Mouse (Mus musculus): ENCODE results near the gene Bhlhe41. TPM values are rescaled to one million over a fixed set of nuclear protein-coding genes. Genes with fewer than 3 reads are reported as not detected.
A peak's percentile ranks its signal among the peaks of the same experiment; 100 is the strongest.

Gene Bhlhe41
- polyA plus RNA-seq, 1 experiment from 2014 or later = 1.3 TPM

DNA sequence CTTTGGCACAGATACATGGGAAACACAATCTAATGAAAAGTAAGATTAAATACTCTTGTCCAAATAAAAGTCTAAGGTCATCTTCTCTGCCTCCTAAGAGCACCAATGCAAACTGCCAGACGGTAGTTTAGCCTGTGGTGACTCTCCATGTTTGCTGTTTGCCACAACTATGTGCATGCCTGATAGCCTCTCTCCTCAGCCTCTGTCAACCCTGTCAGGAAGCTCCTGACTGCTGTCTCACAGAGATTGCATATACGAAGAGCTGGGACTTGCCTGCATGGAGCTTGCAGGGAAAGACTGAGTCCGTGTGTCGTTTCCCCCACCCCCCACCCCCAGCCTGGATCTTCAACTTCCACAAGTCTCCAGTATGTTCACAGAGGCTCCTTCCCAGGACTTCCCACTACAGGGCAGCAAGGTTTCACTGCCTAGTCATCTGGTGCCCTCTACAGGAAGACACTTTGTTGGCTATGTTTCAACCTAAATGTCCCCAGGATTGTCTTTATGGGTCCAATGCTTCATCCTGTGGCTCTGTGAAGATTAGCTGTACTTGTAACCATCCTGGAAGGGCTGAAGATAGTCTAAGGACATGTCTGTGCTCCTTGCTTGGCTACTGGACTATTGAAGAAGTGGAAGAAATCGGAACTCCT is 41.6 kb downstream of the Bhlhe41 start:
- H3K36me3 ChIP-seq = no peaks in the 10 kb centered on the region
- H3K9me3 ChIP-seq = no peaks in the 10 kb centered on the region
- no peak overlapping the region for H3K4me3 ChIP-seq (replicated peaks)
- no peak overlapping the region for H3K27ac ChIP-seq
- no peak overlapping the region for H3K9ac ChIP-seq
- 43% methylated on average over 5 of the region's 5 CpGs for WGBS
- no peaks in the 10 kb centered on the region for H3K4me1 ChIP-seq (replicated peaks)
- 0 out of 2 replicates have a peak, but pooled peaks have one; percentile 41 for ATAC-seq
- no peaks in the 10 kb centered on the region for H3K27me3 ChIP-seq (replicated peaks)
- no peak overlapping the region for H3K4me2 ChIP-seq (replicated peaks)

DNA sequence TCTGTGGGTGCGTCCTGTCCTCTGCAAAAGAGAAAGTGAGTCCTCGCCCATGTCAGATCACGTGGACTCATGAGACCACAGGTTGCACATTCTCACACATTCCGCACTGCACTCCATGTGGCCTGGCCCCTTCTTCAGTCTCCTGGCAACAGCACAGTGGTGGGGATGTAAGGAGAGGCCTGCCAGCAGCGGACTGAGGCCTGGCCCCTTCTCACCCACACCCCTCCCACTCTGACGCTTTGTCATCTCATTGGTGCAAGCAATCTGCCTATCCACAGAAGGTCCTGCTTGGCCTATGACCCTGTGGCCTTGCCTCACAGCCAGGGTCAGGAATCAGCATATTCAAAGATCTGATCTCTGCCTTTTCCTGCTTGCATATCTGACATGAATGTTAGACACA is 42.3 kb downstream of the Bhlhe41 start:
- Histone ChIP-seq H3K27me3 (replicated peaks) (no peaks in the 10 kb centered on the region), H3K27ac (no peak overlapping the region), H3K4me3 (replicated peaks) (no peak overlapping the region), H3K9ac (no peak overlapping the region), H3K4me1 (replicated peaks) (no peaks in the 10 kb centered on the region), H3K36me3 (no peaks in the 10 kb centered on the region), H3K4me2 (replicated peaks) (no peak overlapping the region), H3K9me3 (no peaks in the 10 kb centered on the region)
- ATAC-seq = peak; percentile 61
- 58% methylated on average over 6 of the region's 6 CpGs for WGBS

DNA sequence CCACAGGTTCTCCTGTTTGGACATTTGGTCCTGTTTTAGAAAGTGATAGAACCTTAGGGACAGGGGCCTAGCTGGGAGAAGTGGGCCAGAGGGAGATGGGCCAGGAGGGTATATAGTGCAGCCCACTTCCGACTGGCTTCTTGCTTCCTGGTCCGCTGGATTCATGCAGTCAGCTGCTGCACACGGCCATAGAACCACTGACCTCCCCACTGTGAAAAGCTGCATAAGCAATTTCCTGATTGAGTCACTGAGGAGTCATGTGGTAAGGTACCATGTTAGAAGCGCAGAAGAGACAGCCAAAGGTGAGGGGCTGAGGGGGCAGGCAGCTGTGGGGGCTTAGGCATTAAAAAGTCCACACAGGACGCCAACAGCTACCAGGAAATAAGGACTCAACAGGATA is 43.1 kb downstream of the Bhlhe41 start:
- Histone ChIP-seq H3K9me3 (no peaks in the 10 kb centered on the region), H3K4me1 (replicated peaks) (no peaks in the 10 kb centered on the region), H3K36me3 (no peaks in the 10 kb centered on the region), H3K9ac (no peak overlapping the region), H3K4me3 (replicated peaks) (no peak overlapping the region), H3K27me3 (replicated peaks) (no peaks in the 10 kb centered on the region), H3K4me2 (replicated peaks) (no peak overlapping the region), H3K27ac (no peak overlapping the region)
- ATAC-seq = no peak
- WGBS = 79% methylated on average over 5 of the region's 5 CpGs

DNA sequence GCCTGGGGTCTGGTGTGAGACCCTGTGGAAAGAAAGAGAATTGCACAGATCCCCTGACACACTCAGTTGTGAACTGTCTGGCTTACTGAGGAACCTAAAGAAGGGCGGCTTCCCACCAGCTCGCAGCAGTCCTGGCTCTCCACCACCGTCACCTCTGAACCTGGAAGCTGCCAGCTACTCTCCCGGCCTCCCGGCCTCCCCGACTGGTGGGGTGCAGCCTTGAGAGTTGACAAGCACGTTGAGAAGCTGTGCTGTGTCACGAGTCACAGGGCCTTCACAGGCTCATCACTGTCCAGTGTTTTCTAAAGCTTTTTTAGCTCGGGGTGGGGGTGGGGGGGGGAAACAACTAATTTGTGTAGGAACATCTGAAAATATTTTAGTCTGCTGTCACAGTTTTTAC is 46.2 kb downstream of the Bhlhe41 start:
- H3K27ac ChIP-seq = no peak overlapping the region
- no peak for ATAC-seq
- 86% methylated on average over 9 of the region's 9 CpGs for WGBS
- no peaks in the 10 kb centered on the region; the same call in 1 of the 2 replicates for H3K36me3 ChIP-seq
- H3K4me2 ChIP-seq (replicated peaks) = no peak overlapping the region
- H3K4me3 ChIP-seq (replicated peaks) = no peak overlapping the region
- H3K9ac ChIP-seq = no peak overlapping the region
- no peaks in the 10 kb centered on the region for H3K4me1 ChIP-seq (replicated peaks)
- no peaks in the 10 kb centered on the region for H3K9me3 ChIP-seq
- no peaks in the 10 kb centered on the region for H3K27me3 ChIP-seq (replicated peaks)

DNA sequence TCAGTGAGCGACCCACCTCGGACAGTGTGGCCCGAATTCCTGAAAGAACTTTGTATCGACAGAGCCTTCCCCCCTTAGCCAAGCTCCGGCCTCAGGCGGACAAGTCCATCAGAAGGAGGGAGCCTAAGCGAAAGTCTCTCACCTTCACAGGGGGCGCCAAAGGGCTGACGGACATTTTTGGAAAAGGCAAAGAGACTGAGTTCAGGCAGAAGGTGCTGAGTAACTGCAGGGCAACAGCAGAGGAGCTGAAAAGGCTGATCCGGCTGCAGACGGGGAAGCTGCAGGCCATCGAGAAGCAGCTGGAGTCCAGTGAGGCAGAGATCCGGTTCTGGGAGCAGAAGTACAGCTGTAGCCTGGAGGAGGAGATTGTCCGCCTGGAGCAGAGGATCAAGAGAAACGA is 50.2 kb downstream of the Bhlhe41 start:
- Histone ChIP-seq H3K4me2 (replicated peaks) (no peak overlapping the region), H3K4me1 (replicated peaks) (no peaks in the 10 kb centered on the region), H3K9ac (no peak overlapping the region), H3K27ac (no peak overlapping the region), H3K36me3 (no peaks in the 10 kb centered on the region; the same call in 1 of the 2 replicates), H3K9me3 (no peaks in the 10 kb centered on the region), H3K27me3 (replicated peaks) (no peaks in the 10 kb centered on the region), H3K4me3 (replicated peaks) (no peak overlapping the region)
- WGBS = 48% methylated on average over 15 of the region's 15 CpGs
- ATAC-seq = no peak

DNA sequence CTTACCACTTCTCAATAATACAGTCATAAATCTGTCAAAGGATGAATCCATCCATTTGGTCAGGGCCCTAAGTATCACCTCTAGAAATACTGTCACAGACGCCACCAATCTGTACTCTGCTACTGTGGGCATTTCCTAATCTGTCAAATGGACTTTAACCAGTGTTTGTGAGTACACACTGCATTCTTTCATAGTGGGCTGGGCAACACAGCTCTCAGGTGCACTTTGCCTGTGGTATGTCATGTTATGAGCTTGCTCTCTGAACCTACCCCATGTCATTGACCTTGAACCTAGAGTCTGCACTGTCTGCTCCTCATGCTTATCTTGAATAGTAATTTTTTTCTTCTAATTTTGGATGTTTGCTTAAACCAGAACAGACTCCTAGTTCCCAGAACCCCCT is 54.2 kb downstream of the Bhlhe41 start:
- Histone ChIP-seq H3K27ac (no peak overlapping the region), H3K9ac (no peak overlapping the region), H3K36me3 (no peaks in the 10 kb centered on the region), H3K4me2 (replicated peaks) (no peak overlapping the region), H3K9me3 (no peaks in the 10 kb centered on the region), H3K4me1 (replicated peaks) (no peaks in the 10 kb centered on the region), H3K4me3 (replicated peaks) (no peak overlapping the region), H3K27me3 (replicated peaks) (no peaks in the 10 kb centered on the region)
- WGBS = 70% methylated on average over 1 of the region's 1 CpGs
- ATAC-seq = peak; percentile 88

DNA sequence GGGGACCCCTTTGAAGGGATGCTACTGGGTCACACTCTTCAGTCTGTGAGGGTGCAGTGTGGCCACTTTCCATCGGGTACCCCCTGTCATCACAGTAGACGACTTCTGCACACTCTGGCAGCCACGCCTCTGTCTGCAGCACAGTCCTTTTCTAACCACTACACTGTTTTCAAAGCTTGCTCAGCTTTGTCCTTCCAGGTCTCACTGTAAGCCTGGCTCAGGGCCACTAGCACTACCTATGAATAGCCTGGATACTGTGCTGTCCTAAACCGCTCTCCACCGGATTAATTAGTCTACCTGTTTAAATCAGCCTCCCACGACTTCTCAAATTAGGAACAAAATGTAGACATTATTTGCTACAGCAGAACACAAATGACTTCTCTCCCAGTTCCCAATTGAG is 55.3 kb downstream of the Bhlhe41 start:
- H3K9ac ChIP-seq = no peak overlapping the region
- no peak overlapping the region for H3K27ac ChIP-seq
- H3K4me1 ChIP-seq (replicated peaks) = no peaks in the 10 kb centered on the region
- no peaks in the 10 kb centered on the region for H3K9me3 ChIP-seq
- no peak overlapping the region for H3K4me3 ChIP-seq (replicated peaks)
- no peaks in the 10 kb centered on the region for H3K36me3 ChIP-seq
- no peaks in the 10 kb centered on the region for H3K27me3 ChIP-seq (replicated peaks)
- no peak overlapping the region for H3K4me2 ChIP-seq (replicated peaks)
- no peak for ATAC-seq
- WGBS = 90% methylated on average over 6 of the region's 6 CpGs

DNA sequence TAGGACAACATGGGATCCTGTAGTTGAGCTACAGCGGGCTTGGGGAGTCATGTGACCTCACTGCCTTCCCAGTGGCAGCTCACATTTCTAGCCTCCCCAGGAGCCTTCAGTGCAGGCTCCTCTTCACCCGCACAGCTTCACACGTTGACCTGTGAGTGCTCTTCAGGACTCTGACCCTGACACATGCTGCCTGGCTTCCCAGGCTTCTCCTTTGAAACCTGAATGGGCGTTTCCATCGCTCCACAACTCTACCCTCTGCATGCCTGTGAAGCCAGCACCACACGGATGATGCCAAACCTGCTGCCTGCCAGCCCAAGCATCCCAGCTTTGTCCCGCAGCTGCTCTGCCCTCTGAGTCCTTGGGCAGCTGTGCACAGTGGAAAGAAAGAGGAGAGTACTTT is 55.8 kb downstream of the Bhlhe41 start:
- no peak overlapping the region for H3K9ac ChIP-seq
- WGBS = 80% methylated on average over 7 of the region's 7 CpGs
- no peaks in the 10 kb centered on the region for H3K27me3 ChIP-seq (replicated peaks)
- ATAC-seq = no peak
- H3K36me3 ChIP-seq = no peaks in the 10 kb centered on the region
- H3K4me2 ChIP-seq (replicated peaks) = no peak overlapping the region
- H3K4me3 ChIP-seq (replicated peaks) = no peak overlapping the region
- no peak overlapping the region for H3K27ac ChIP-seq
- no peaks in the 10 kb centered on the region for H3K9me3 ChIP-seq
- no peaks in the 10 kb centered on the region for H3K4me1 ChIP-seq (replicated peaks)

Other genes starting within 250 kb of the Bhlhe41 start
- not detected in 2 replicates for gene Tuba3b, start 249.8 kb downstream of the Bhlhe41 start, polyA plus RNA-seq (2015; fragmentation: Nextera tagmentation; extraction: Ambion mirVana)
- gene Rassf8, start 118.8 kb downstream of the Bhlhe41 start, polyA plus RNA-seq (2015; fragmentation: Nextera tagmentation; extraction: Ambion mirVana) = 4.7 TPM in 2 replicates
- 7.7 and 8.6 TPM in 2 replicates for gene Sspn, start 66.1 kb upstream of the Bhlhe41 start, polyA plus RNA-seq (2015; fragmentation: Nextera tagmentation; extraction: Ambion mirVana)